Mouse (Mus musculus) right cerebral cortex, postnatal 10 days (tissue): ENCODE data around the gene Cacna1d.
A peak's percentile ranks its signal among the peaks of the same experiment; 100 is the strongest.

Experiments used
- DNase-seq, 2 experiments: peaks; one replicate each; pipeline ENCODE4 v3.0.0; 2021; ENCODE audit warnings: low spot score in 2 of 2

The Cacna1d gene

GRCm38 (mm10) chr14:30168902-30169301 is 322.4 kb downstream of the Cacna1d start:
- DNase-seq = peak in 1 of 2 experiments; percentile 27

- no peak for DNase-seq
Measured at GRCm38 (mm10) chr14:30168387-30168786, 322.9 kb downstream of the Cacna1d start.

GRCm38 (mm10) chr14:30167606-30168005 is 323.6 kb downstream of the Cacna1d start:
- peak in 1 of 2 experiments; percentile 13 for DNase-seq

DNA sequence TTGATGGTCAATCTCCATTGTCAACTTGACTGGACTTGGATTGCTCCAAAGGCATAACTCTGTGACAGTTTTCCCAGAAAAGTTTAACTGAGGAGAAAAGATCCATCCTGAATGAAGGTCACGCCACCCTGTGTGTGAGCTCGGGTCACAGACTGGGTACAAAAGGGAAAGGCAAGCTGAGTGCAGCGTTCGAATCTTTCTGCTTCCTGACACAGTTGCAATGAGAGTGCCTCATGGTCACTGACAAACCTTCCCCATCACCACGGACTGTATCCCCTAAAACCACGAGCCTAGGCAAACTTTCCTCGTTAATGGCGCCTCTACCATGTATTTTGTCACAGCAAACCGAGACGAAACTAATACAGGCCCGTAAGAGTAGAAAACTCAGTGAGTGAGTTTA is 325.2 kb downstream of the Cacna1d start:
- DNase-seq = peak in 1 of 2 experiments; percentile 10

DNA sequence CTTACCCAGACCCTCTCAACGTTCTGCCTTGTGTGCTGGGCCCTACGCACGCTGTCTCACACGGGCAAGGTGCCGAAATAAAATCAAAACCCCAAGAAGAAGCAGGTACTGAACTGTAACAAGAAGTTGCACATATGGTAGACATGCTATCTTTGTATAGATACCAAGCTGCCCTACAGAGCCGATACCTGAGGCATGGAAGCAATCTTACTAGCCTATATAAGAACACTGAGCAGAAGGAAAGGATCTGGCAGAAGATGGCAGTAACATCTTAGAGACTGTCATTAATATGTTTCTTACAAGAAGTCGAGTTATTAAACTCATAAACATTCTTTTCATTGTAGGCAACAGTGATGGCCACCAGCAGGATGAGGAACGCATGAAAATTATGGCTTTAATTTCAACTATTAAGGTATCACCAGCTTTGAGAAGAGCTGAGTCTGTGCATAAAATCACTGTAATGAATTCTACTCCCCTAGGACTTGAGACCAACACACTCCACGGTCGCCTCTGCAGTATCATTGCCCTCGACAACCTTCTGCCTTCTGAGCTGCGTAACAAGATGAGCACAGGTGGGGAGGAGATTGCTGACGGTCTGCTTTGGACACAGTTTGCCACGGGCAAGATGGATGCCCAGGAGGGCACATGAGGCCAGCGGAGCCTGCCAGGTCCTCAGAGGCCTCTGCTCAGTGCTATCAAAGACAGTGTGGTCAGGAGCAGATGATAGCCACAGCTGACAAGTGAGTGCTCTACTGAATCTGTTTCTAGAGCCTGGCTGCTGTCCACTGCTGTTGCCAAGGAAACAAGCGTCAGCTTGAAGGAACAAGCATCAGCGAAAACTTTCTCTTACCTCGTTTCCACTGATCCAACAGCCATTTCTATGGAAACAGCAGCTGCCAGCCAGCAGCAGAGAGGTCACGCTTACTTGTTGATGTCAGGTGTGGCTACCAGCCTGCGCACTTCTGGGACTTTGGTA is 327.2 kb downstream of the Cacna1d start:
- DNase-seq = peak; percentile 85 to 89

DNA sequence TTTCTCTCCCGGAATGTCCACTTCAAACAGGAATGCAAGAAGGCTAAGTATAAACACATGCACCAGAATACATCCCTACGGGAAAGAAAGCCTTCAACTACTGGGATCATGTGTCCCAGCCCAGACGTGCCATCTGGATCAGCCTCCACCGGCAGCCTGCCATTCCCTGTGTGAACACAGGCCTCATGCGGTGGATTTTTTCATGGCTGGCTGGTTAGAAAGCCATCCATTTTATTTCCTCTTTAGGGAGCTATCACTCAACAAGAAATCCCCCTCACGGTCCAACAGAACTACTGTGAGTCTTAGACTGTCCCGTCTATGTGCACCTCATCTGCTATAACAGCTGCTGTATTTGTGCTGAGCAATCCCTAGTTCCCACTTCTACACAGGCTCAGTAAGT is 343.5 kb downstream of the Cacna1d start:
- DNase-seq = peak; percentile 61 to 67

DNA sequence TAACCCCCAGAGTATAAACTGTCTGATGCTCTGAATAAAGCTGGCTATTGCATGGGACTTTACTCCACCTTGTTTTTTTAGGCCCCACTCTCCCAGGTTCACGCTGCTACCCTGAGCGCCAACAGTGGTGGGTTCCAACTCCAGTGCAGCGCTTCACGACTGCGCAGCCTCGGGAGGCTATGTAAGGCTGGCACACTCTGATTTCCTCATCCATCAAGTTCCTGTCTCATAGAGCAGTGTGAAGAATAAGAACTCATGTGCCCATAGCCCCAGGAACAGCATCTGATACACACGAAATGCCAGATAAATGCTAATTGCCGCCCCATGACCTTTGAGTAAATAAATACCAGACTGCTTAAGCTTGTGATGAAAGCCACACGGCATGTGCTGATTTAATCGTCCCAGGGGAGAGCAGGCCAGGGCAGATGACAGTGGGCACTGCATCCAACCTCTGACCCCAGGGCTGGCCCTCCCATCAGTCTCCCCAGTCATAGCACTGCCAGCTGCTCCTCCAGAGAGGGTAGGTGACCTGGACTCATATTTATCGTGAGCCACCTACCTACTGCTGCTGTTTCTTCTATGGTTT is 352.8 kb downstream of the Cacna1d start:
- DNase-seq = no peak

GRCm38 (mm10) chr14:30137961-30138360 is 353.3 kb downstream of the Cacna1d start:
- DNase-seq = no peak

DNA sequence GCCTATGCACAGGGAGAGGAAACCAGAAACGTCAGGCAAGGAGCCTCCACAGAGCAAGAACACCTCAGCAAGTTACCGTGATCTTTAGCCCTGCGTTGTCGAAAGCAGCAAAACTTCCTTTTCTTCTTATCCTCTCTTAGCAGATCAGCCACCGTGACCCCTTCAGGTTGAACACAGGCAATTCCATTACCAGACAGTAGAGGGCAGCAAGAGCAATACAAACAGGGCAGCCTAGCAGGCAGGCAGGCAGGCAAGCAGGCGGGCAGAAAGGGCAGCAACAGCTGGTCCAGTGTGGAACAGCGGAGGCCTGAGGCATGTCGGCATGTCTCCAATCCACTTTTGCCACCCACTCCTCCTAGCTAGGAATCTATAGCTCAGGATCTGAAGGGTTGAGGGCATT is 354.3 kb downstream of the Cacna1d start:
- DNase-seq = peak; percentile 87 to 90

DNA sequence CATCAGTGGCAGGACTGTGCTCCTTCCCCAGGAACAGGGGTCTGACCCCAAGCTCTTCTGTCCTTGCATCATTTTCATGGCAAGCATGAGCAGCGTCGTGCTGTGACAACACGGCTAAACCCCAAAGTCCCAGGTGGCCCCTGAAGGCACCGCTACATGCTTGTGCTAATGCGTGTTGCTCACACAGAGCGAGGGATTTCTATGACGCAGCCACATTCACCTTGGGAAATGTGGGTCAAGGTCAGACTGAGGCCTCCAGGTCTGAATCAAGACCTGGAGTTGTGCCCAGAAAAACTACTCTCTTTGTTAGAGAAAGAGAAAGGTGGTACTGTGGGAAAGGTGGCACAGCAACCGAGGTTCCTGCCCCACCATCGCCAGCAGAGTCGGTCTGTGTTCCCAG is 355.9 kb downstream of the Cacna1d start:
- no peak for DNase-seq

DNA sequence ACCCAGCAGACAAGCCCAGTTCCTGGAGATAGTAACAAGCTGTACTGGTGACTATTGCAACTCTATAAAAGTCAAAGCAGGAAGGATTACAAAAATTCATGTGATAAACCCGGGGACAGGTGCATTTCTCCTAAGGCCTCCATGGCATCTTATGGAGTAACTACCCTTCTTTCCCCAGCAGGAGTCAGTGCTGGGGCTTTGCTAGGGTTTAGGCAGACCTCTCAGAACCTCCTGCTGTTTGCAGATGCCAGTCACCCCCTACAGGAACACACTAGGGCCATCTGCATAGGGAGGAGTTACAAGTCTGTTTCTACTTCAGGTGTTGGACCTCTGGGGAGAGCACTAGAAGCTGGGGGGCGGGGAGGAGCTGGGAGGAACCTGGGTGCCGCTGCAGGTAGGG is 357.6 kb downstream of the Cacna1d start:
- DNase-seq = no peak

DNA sequence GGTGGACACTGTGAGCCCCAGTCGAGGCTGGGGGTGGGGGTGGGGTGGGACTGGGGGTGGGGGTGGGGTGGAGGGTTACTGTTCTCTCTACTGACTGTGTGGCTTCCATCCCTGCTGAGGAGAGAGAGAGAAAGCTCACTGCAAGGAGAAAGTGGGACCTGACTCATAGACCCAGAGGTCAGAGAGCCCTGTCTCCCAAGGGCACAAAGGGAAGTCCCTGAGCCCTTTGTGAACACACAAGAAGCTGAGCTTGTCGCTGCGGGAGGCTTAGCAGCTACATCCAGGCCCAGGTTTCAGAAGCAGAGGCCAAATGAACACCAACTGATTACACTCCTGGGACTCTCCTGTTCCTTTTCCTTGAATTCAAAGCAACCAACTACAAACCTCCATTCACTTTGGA is 360.0 kb downstream of the Cacna1d start:
- DNase-seq = no peak

GRCm38 (mm10) chr14:30130092-30130491 is 361.2 kb downstream of the Cacna1d start:
- no peak for DNase-seq

DNA sequence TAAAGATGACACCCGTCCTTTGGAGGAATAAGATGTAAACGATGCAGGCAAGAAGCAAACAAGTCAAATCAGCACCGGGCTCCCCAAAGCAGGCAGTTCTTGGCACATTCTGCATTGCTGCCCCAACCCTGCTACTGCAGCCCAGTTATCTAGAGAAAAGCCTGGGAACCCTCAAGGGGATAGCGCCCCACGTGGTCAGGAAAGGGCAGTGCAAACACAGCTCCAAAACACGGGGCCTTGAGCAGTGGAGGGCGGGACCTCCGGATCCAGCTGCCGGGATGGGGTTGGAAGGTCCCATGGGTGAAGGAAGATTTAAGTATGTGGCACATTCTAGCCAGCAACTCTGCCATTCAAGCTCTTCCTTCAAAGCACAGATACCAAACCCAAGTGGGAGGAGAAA is 361.9 kb downstream of the Cacna1d start:
- DNase-seq = peak in 1 of 2 experiments; percentile 42

DNA sequence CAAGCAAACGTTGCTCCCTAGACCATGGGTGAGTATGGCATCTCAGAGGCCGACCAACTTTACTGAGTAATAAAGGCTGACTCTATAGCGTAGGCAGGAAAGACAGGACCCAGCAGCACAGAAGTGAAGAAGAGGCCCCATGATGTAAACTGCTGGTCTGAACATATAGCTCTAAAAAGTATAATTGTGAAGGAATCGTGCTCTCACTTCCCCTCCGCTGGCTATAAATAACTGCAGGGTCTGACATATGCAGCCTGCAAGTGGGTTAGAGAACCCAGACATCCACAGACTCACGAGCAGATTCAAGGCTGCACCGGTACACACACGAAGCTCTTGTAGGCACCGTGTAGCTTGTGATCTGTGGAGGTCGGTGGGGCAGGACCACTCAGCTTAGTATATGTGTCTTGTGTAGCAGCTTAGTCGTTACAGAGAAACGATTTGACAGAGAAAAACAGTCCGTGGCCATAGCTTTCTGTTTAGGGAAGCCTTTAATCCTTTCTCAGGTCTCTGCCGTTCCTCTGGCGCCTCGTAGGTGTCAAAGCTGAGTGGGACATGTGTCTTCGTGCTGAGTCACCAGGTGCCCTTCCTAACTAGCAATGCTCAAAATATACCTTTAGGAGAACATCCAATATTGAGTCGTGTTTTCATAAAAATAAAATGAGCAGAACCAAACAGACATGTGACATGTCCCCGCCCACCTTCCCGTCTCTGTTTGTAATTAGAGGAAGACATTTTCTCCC is 366.1 kb downstream of the Cacna1d start:
- peak in 1 of 2 experiments; percentile 50 for DNase-seq

GRCm38 (mm10) chr14:30120023-30120422 is 371.2 kb downstream of the Cacna1d start:
- no peak for DNase-seq

GRCm38 (mm10) chr14:30113392-30114108 is 377.7 kb downstream of the Cacna1d start:
- no peak for DNase-seq

DNA sequence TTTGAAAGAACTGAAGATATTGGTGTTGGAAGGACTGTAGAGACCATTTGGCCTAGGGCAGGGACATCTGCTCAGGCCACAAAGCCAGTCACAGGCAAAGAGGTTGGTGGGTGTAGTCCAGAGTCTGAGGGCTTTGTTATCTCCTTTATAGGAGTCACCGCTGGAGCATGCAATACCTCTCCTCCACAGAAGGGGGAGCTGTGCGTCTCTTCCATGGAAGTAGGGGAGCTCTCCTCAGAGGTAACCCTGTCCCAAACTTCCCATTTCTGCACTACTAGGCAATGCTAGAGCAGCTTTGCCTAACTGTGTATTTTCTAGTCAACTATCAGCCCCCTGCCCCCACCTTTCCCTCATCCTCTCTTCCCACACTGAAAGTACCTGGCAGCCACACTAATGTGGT is 382.2 kb downstream of the Cacna1d start:
- DNase-seq = peak in 1 of 2 experiments; percentile 50

DNA sequence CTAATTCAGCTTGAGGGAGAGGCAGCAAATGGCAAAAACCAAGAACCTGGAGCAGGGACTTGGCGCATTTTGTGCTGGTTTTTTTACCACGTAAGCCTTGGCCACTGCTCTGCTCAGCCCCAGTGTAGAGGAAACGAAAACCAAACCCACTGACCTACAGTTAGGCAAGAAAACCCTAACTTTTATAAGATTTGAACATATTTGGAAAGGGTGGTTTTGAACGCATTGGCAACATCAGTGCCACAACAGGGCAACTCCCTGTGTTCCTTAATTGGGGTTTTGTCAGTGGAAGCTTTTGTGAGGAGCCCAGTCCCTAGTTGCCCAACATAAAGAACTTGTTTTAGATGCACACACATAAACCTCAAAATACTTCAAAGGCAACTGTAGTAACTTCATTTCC is 384.7 kb downstream of the Cacna1d start:
- no peak for DNase-seq

DNA sequence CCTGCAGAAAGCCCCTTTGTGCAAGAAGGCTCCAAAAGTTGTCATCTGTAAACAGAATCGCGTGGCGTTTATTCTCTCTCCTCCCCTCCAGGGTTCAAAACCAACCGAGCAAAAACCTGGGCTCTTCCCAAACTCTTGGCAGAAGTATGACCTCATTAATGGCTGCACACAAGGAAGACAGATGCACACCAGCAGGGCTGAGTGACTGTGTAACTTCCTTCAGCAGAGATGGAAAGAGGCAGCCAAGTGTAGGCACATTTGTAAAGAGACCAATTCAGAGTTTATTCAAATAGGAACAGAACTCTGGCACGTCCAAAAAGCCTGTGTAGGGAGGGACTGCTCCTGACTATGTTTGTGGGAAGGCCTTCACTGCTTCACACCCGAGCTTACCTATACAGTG is 385.7 kb downstream of the Cacna1d start:
- DNase-seq = peak in 1 of 2 experiments; percentile 42

DNA sequence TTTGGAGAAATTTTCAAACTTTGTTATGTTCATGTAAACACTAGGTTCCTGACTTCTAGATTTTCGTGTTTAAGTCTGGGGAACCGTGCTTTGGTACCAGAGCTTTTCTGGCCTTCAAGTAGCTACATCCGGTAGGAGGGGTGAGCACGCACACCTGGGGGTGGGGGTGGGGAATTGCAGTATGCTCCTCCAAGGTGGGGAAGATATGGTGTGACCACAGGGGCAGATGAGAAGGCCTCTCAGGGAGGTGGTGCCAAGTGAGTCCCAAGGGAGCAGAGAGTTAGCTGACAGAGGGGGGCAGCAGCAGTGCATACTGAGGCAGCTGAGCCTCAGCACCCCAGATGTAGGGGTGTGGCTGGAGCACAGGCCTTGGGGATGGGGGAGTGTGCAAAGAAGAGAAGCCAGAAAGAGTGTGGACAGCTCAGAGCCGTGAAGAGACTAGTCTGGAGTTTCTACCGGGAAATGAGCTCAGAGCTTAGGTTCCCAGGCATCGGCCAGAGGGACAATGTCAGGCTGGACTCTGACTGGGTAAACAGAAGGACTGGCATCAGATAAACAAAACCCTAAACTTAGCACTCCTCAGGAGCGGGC is 387.2 kb downstream of the Cacna1d start:
- no peak for DNase-seq
